Mouse (Mus musculus) midbrain, embryonic 15.5 days (tissue): ENCODE data around the gene Spaca9. TPM values are rescaled to one million over a fixed set of nuclear protein-coding genes. Genes with fewer than 3 reads are reported as not detected.

Experiments used
- ATAC-seq: fragments of 200-750 bp; cut with Nextera tagmentation; replicated peaks from 2 replicates; pipeline ENCODE4 v1.8.0; 2017; ENCODE audit warnings: moderate TSS enrichment
- H3K27ac ChIP-seq: fragments of 300-500 bp; sonication (generic); 2 replicates; pipeline ENCODE4 v1.5.1; 2015; ENCODE audit warnings: mild to moderate bottlenecking, inconsistent platforms
- H3K27me3 ChIP-seq: fragments of 300-500 bp; sonication (generic); replicated peaks from 2 replicates; pipeline ENCODE4 v1.6.1; 2015; ENCODE audit warnings: inconsistent platforms
- H3K36me3 ChIP-seq: fragments of 300-500 bp; sonication (generic); replicated peaks from 2 replicates; pipeline ENCODE4 v1.6.1; 2015; ENCODE audit warnings: inconsistent platforms
- H3K4me1 ChIP-seq: fragments of 300-500 bp; sonication (generic); 2 replicates; pipeline ENCODE4 v1.6.1; 2015; ENCODE audit warnings: inconsistent platforms
- H3K4me2 ChIP-seq: fragments of 300-500 bp; sonication (generic); 2 replicates; pipeline ENCODE4 v1.6.1; 2015; ENCODE audit warnings: inconsistent platforms, mild to moderate bottlenecking, moderate library complexity
- H3K4me3 ChIP-seq: fragments of 300-500 bp; sonication (generic); 2 replicates; pipeline ENCODE4 v1.5.1; 2015; ENCODE audit warnings: mild to moderate bottlenecking, inconsistent platforms
- H3K9ac ChIP-seq: fragments of 300-500 bp; sonication (generic); 2 replicates; pipeline ENCODE4 v1.6.1; 2015; ENCODE audit warnings: mild to moderate bottlenecking, inconsistent platforms
- H3K9me3 ChIP-seq: fragments of 300-500 bp; sonication (generic); 2 replicates; pipeline ENCODE4 v1.6.1; 2016; ENCODE audit warnings: inconsistent platforms
- WGBS: fragments of 180-500 bp; shearing (Covaris S2); methylation state at CpG from one replicate; pipeline ENCODE4 v1.1.7; 2015; ENCODE audit warnings: mixed read lengths; 5-methylcytosine and 5-hydroxymethylcytosine counted together
- polyA plus RNA-seq: library from polyadenylated mRNA; unstranded; fragments of >200 nt; fragmentation: Nextera tagmentation; extraction: Ambion mirVana; gene quantifications from 2 replicates; pipeline ENCODE4 v1.2.1, GENCODE M21; 2015

Spaca9 gene
- polyA plus RNA-seq, result 2.2 and 2.3 TPM in 2 replicates

GRCm38 (mm10) chr2:28699361-28700335 lies at the start of gene Spaca9, which contains the start of gene Ak8:
Spaca9 (minus strand) TSS chr2:28699727.
Ak8 (plus strand) TSS chr2:28700164.
- peak; percentile 88 for ATAC-seq
- Histone ChIP-seq H3K9ac (peak within 1 kb of the TSS; percentile 71), H3K9me3 (no peaks in the 10 kb centered on the region), H3K4me3 (peak within 1 kb of the TSS; percentile 56), H3K36me3 (no peaks in the 10 kb centered on the region), H3K4me1 (peaks cover 24% of the 10 kb centered on the region), H3K4me2 (peak within 1 kb of the TSS; percentile 86), H3K27ac (peak within 1 kb of the TSS; percentile 65), H3K27me3 (0 out of 2 replicates have a peak, but pooled peaks cover 3% of the 10 kb centered on the region)
- WGBS, result 2% methylated on average over 53 of the region's 53 CpGs

- Histone ChIP-seq H3K9ac (no peak overlapping the region), H3K27me3 (peaks cover 13% of the 10 kb centered on the region), H3K4me1 (peaks cover 34% of the 10 kb centered on the region), H3K4me2 (no peak overlapping the region), H3K9me3 (no peaks in the 10 kb centered on the region), H3K36me3 (no peaks in the 10 kb centered on the region), H3K4me3 (no peak overlapping the region), H3K27ac (no peak overlapping the region)
- no peak for ATAC-seq
- WGBS, result 90% methylated on average over 2 of the region's 2 CpGs
These were observed 48.2 kb upstream of the Spaca9 start for GRCm38 (mm10) chr2:28747705-28748104.

GRCm38 (mm10) chr2:28746682-28747332 lies 47.3 kb upstream of the Spaca9 start:
- Histone ChIP-seq H3K9me3 (no peaks in the 10 kb centered on the region), H3K4me2 (no peak overlapping the region), H3K4me3 (no peak overlapping the region), H3K36me3 (no peaks in the 10 kb centered on the region), H3K9ac (no peak overlapping the region), H3K27ac (no peak overlapping the region), H3K4me1 (peaks cover 31% of the 10 kb centered on the region), H3K27me3 (peaks cover 13% of the 10 kb centered on the region)
- 79% methylated on average over 15 of the region's 15 CpGs for WGBS
- ATAC-seq, result no peak

GRCm38 (mm10) chr2:28742701-28743100 lies 43.2 kb upstream of the Spaca9 start:
- no peaks in the 10 kb centered on the region for H3K27me3 ChIP-seq
- 80% methylated on average over 8 of the region's 8 CpGs for WGBS
- no peaks in the 10 kb centered on the region for H3K36me3 ChIP-seq
- no peaks in the 10 kb centered on the region for H3K9me3 ChIP-seq
- no peak overlapping the region for H3K9ac ChIP-seq
- H3K4me1 ChIP-seq, result peaks cover 6% of the 10 kb centered on the region
- no peak overlapping the region for H3K4me3 ChIP-seq
- no peak for ATAC-seq
- H3K27ac ChIP-seq, result peak overlapping the region; percentile 1
- H3K4me2 ChIP-seq, result no peak overlapping the region

DNA sequence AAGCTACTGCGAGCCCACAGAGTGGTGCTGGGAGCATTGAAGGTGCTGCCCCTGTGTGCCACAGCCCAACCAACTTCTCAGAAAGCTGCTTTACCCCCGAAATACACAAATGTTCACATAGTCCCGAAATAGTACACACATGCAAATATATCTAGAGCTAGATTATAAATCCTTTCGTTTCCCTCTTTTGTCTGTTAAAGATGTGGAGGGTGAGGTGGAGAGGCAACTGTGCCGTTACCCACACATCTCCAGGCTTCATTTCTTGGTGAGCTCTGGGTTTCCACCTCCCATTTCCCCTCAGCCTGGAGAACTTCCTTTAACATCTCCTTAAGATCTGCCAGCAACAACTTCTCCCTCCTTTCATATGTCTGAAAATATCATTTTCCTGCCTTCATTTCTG lies 40.6 kb upstream of the Spaca9 start:
- no peak for ATAC-seq
- no peak overlapping the region for H3K4me2 ChIP-seq
- H3K4me3 ChIP-seq, result no peak overlapping the region
- H3K9me3 ChIP-seq, result no peaks in the 10 kb centered on the region
- H3K4me1 ChIP-seq, result peaks cover 8% of the 10 kb centered on the region
- H3K27ac ChIP-seq, result no peak overlapping the region
- H3K36me3 ChIP-seq, result no peaks in the 10 kb centered on the region
- H3K27me3 ChIP-seq, result no peaks in the 10 kb centered on the region
- WGBS, result 79% methylated on average over 5 of the region's 5 CpGs
- no peak overlapping the region for H3K9ac ChIP-seq

DNA sequence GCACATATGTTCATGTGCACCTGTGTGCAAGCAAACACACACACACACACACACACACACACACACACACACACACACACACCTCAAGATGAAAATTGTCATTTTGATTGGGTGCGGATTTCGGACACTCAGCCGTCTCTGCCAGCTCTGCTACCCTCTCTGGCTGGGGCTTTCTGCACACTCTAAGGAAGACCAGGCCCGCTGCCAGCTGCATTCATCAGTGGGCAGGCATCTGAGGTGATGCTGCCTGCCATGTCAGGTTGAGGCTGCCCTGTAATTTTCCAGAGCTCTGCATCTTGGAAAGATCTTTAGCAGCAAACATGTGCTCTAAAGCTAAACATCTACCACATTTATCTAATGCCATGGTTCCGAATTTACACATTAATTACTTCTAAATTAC lies 37.6 kb upstream of the Spaca9 start:
- 73% methylated on average over 5 of the region's 5 CpGs for WGBS
- H3K27ac ChIP-seq, result no peak overlapping the region
- no peak for ATAC-seq

GRCm38 (mm10) chr2:28730676-28731075 lies 31.1 kb upstream of the Spaca9 start:
- no peaks in the 10 kb centered on the region for H3K27me3 ChIP-seq
- no peak overlapping the region for H3K4me2 ChIP-seq
- no peak overlapping the region for H3K9ac ChIP-seq
- peaks cover 14% of the 10 kb centered on the region for H3K4me1 ChIP-seq
- no peaks in the 10 kb centered on the region for H3K9me3 ChIP-seq
- H3K27ac ChIP-seq, result no peak overlapping the region
- no peak for ATAC-seq
- no peaks in the 10 kb centered on the region for H3K36me3 ChIP-seq
- no peak overlapping the region for H3K4me3 ChIP-seq

More for the DNA sequence above, 37.6 kb upstream of the Spaca9 start:
- Histone ChIP-seq H3K9me3 (no peaks in the 10 kb centered on the region), H3K4me1 (peaks cover 2% of the 10 kb centered on the region; the same call in 1 of the 2 replicates), H3K4me2 (no peak overlapping the region), H3K36me3 (no peaks in the 10 kb centered on the region), H3K9ac (no peak overlapping the region), H3K27me3 (no peaks in the 10 kb centered on the region), H3K4me3 (no peak overlapping the region)

DNA sequence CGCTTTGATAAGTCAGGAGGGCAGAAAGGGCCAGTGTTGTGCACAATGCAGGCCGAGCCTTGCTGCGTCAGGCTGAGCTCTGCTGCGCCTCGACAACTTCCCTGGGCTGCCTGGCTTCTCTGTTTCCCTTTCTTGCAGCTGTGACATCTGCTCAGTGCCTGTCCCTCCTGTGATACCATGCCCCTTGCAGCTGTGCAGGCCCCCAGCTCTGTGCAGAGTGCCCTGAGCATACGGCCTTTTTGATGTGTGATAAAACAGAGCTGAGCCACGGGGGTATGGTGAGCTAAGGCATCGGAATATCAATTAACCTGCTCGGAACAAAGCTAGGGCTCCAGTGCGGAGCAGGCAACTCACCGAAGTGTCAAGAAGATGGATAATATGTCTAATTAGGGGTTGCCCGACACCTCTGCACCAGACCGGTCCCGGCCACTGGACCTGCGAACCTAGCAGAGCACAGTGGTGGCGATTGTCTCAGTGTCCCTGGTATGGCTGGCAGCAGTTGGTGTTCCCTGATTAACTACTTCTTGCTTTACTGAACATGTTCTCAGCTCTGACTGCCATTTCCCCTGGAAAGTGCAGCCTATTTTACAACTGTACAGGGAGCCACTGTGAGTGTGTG lies 28.4 kb upstream of the Spaca9 start:
- Histone ChIP-seq H3K9me3 (no peaks in the 10 kb centered on the region), H3K27ac (peak overlapping the region; percentile 76), H3K4me2 (no peak overlapping the region), H3K4me1 (peaks cover 18% of the 10 kb centered on the region), H3K4me3 (no peak overlapping the region), H3K27me3 (no peaks in the 10 kb centered on the region), H3K9ac (no peak overlapping the region; the same call in 1 of the 2 replicates), H3K36me3 (no peaks in the 10 kb centered on the region)
- ATAC-seq, result peak; percentile 77
- WGBS, result 18% methylated on average over 16 of the region's 16 CpGs

DNA sequence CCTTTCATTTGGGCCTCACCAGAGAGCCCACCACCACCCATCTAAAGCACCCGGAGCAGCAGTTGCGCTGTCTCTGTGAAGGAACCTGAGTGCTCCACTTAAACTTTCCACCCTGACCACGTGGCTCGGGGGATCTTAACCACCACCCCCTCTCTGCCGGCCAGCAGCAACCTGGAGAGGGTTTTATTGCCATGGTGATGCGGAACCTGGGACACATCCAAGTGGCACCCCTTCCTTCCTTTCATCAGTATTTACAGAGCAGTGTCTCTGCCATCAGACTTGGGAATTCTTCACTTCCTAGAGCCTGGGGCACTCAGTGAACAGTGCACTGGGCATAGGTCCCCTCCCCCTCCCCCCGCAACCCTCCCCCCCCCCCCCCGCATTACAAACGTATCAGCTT lies 24.4 kb upstream of the Spaca9 start:
- Histone ChIP-seq H3K9ac (no peak overlapping the region), H3K36me3 (no peaks in the 10 kb centered on the region), H3K4me1 (peaks cover 23% of the 10 kb centered on the region), H3K4me3 (no peak overlapping the region), H3K9me3 (no peaks in the 10 kb centered on the region), H3K27ac (no peak overlapping the region), H3K27me3 (0 out of 2 replicates have a peak, but pooled peaks cover 3% of the 10 kb centered on the region), H3K4me2 (no peak overlapping the region)
- ATAC-seq, result no peak
- 60% methylated on average over 9 of the region's 9 CpGs for WGBS

- 0 out of 2 replicates have a peak, but pooled peaks cover 3% of the 10 kb centered on the region for H3K27me3 ChIP-seq
- peaks cover 13% of the 10 kb centered on the region for H3K4me1 ChIP-seq
- ATAC-seq, result no peak
- H3K4me2 ChIP-seq, result no peak overlapping the region
- H3K9me3 ChIP-seq, result no peaks in the 10 kb centered on the region
- no peak overlapping the region for H3K9ac ChIP-seq
- no peak overlapping the region for H3K27ac ChIP-seq
- no peaks in the 10 kb centered on the region for H3K36me3 ChIP-seq
- 93% methylated on average over 8 of the region's 8 CpGs for WGBS
- no peak overlapping the region for H3K4me3 ChIP-seq
These were observed 22.9 kb upstream of the Spaca9 start for GRCm38 (mm10) chr2:28722419-28722818.

DNA sequence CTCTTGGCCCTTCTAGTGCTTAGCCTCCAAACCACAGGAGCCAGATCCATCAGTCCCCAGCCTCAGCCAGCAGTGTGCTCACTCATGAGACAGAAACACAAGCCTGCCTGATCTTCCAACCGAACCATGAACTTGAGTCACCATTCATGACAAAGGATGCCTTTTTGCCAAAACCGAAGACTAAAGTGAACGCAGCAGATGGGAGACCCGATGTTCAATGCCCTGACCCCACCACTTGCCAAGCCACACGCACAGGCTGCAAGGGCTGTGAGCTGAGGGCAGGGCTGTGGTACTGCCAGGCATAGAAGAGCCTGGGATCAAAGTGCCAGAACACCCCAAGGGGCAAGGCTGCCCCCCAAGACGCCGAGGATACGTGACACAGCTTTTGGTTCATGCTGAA lies 13.5 kb upstream of the Spaca9 start:
- Histone ChIP-seq H3K4me3 (no peak overlapping the region), H3K9me3 (no peaks in the 10 kb centered on the region), H3K4me1 (no peaks in the 10 kb centered on the region), H3K27me3 (no peaks in the 10 kb centered on the region), H3K4me2 (no peak overlapping the region), H3K27ac (no peak overlapping the region), H3K9ac (no peak overlapping the region), H3K36me3 (no peaks in the 10 kb centered on the region)
- 83% methylated on average over 8 of the region's 8 CpGs for WGBS
- ATAC-seq, result no peak

GRCm38 (mm10) chr2:28706787-28707186 lies 7.3 kb upstream of the Spaca9 start:
- ATAC-seq, result no peak
- Histone ChIP-seq H3K36me3 (no peaks in the 10 kb centered on the region), H3K9ac (no peak overlapping the region), H3K27me3 (no peaks in the 10 kb centered on the region), H3K4me2 (no peak overlapping the region), H3K27ac (peak overlapping the region; percentile 31; the same call in 1 of the 2 replicates), H3K9me3 (no peaks in the 10 kb centered on the region), H3K4me1 (peaks cover 17% of the 10 kb centered on the region), H3K4me3 (no peak overlapping the region)
- 67% methylated on average over 6 of the region's 6 CpGs for WGBS
